Mouse (Mus musculus) stomach, embryonic 16.5 days (tissue): ENCODE results near the gene Bpifb3. TPM values are rescaled to one million over a fixed set of nuclear protein-coding genes. Genes with fewer than 3 reads are reported as not detected.

Experiments
- ATAC-seq: fragments of 200-750 bp; cut with Nextera tagmentation; 2 replicates; pipeline ENCODE4 v1.8.0; 2017; ENCODE audit warnings: moderate number of reproducible peaks, moderate TSS enrichment; ENCODE audit not compliant: insufficient read depth, low FRiP score
- H3K27ac ChIP-seq: fragments of 300-500 bp; sonication (generic); 2 replicates; pipeline ENCODE4 v1.5.1; 2014; ENCODE audit warnings: low read length
- H3K27me3 ChIP-seq: fragments of 300-500 bp; sonication (generic); 2 replicates; pipeline ENCODE4 v1.6.1; 2014; ENCODE audit warnings: low read length, control low read depth, mixed read lengths; ENCODE audit not compliant: control insufficient read depth, insufficient read depth
- H3K36me3 ChIP-seq: fragments of 300-500 bp; sonication (generic); 2 replicates; pipeline ENCODE4 v1.6.1; 2014; ENCODE audit warnings: low read length; ENCODE audit not compliant: control insufficient read depth, insufficient read depth
- H3K4me1 ChIP-seq: fragments of 300-500 bp; sonication (generic); 2 replicates; pipeline ENCODE4 v1.6.1; 2014; ENCODE audit warnings: low read length, control low read depth, mixed read lengths; ENCODE audit not compliant: control insufficient read depth, insufficient read depth
- H3K4me2 ChIP-seq: fragments of 300-500 bp; sonication (generic); 2 replicates; pipeline ENCODE4 v1.6.1; 2014; ENCODE audit warnings: low read depth, low read length, mixed read lengths
- H3K4me3 ChIP-seq: fragments of 300-500 bp; sonication (generic); replicated peaks from 2 replicates; pipeline ENCODE4 v1.5.1; 2014; ENCODE audit warnings: mild to moderate bottlenecking, low read length
- H3K9ac ChIP-seq: fragments of 300-500 bp; sonication (generic); 2 replicates; pipeline ENCODE4 v1.6.1; 2014; ENCODE audit warnings: low read length
- H3K9me3 ChIP-seq: fragments of 300-500 bp; sonication (generic); replicated peaks from 2 replicates; pipeline ENCODE4 v1.6.1; 2016; ENCODE audit warnings: low read length, control low read depth; ENCODE audit not compliant: control insufficient read depth
- WGBS: fragments of 180-500 bp; shearing (Covaris S2); extraction: QIAGEN DNeasy Blood & Tissue Kit; methylation state at CpG from one replicate; pipeline ENCODE4 v1.1.7; 2014; 5-methylcytosine and 5-hydroxymethylcytosine counted together
- polyA plus RNA-seq: library from polyadenylated mRNA; unstranded; fragments of >200 nt; fragmentation: Nextera tagmentation; extraction: Ambion mirVana; gene quantifications from 2 replicates; pipeline ENCODE4 v1.2.1, GENCODE M21; 2015

Gene Bpifb3
- polyA plus RNA-seq, 1 experiment from 2014 or later = not detected

DNA sequence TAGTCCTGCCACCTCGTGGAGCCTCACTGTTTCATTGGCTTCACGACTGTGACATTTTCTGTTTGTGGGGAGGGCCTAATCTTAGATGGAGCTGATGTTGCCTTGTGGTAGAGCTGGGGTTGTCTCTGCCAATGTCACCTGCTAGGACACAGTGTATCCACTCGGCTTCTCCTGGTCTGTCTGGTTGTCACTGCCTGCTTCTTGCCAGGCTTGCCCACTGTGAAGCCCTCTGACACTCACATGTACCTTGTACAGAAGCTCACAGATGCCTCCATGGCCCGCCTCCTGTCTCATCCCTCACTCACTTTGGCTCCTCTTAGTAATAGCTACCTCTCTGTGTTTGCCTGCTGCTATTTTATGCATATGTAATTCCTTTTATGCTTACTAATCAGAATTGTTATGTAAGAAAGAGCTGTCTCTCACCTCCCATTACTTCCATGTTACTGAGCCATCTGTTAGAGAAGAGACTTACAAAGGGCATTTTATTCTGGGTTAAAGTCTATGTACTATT lies 44.8 kb downstream of the Bpifb3 start:
- Histone ChIP-seq H3K27me3 (no peaks in the 10 kb centered on the region), H3K36me3 (no peaks in the 10 kb centered on the region), H3K9me3 (no peaks in the 10 kb centered on the region), H3K4me1 (no peaks in the 10 kb centered on the region), H3K27ac (no peak overlapping the region), H3K9ac (no peak overlapping the region), H3K4me2 (no peak overlapping the region), H3K4me3 (no peak overlapping the region)
- no peak for ATAC-seq
- WGBS = 59% methylated on average over 4 of the region's 4 CpGs

DNA sequence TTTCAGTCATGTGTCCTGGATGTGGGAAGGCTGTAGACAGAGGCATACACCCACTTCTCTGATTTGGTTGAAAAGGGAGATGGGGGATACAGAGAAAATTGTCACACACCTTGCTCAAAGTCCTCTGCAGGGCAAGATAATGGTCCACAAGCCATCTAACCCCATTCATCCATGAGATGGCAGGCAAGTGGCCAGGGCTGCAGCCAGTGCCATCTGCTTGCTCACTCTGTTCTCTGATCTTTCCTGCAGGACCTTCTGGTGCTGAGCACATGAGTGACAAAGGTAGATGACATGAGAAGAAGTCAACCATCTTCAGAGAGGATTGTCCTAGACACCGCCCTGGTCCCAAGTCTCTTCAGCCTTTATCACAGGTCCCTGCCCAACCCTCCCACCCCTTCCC lies 45.3 kb downstream of the Bpifb3 start:
- Histone ChIP-seq H3K4me3 (no peak overlapping the region), H3K4me2 (no peak overlapping the region), H3K9ac (no peak overlapping the region), H3K27ac (no peak overlapping the region), H3K36me3 (no peaks in the 10 kb centered on the region), H3K4me1 (no peaks in the 10 kb centered on the region), H3K9me3 (no peaks in the 10 kb centered on the region), H3K27me3 (no peaks in the 10 kb centered on the region)
- no peak for ATAC-seq
- 87% methylated on average over 1 of the region's 1 CpGs for WGBS

- H3K27ac ChIP-seq = no peak overlapping the region
- no peaks in the 10 kb centered on the region for H3K9me3 ChIP-seq
- ATAC-seq = no peak
- WGBS = 72% methylated on average over 5 of the region's 5 CpGs
- H3K4me1 ChIP-seq = no peaks in the 10 kb centered on the region
- H3K4me3 ChIP-seq = no peak overlapping the region
- H3K9ac ChIP-seq = no peak overlapping the region
- no peaks in the 10 kb centered on the region for H3K36me3 ChIP-seq
- no peaks in the 10 kb centered on the region for H3K27me3 ChIP-seq
- no peak overlapping the region for H3K4me2 ChIP-seq
Observed at GRCm38 (mm10) chr2:153970221-153970620, 52.2 kb downstream of the Bpifb3 start.

- ATAC-seq = no peak
- Histone ChIP-seq H3K27me3 (no peaks in the 10 kb centered on the region), H3K4me3 (no peak within 1 kb of the TSS), H3K4me1 (no peaks in the 10 kb centered on the region), H3K27ac (no peak within 1 kb of the TSS), H3K9me3 (no peaks in the 10 kb centered on the region), H3K4me2 (no peak within 1 kb of the TSS), H3K36me3 (no peaks in the 10 kb centered on the region), H3K9ac (no peak within 1 kb of the TSS)
- 64% methylated on average over 5 of the region's 5 CpGs for WGBS
Observed at GRCm38 (mm10) chr2:153974582-153974981, 56.6 kb downstream of the Bpifb3 start, which contains the start of gene Bpifa6. Gene Bpifa6 (plus strand): TSS chr2:153974945.

Other genes with a start within 250 kb of the Bpifb3 start
- gene Dnmt3c, start 221.6 kb upstream of the Bpifb3 start, polyA plus RNA-seq = 0.06 TPM in 1 of 2 replicates, not detected in the other
- 212 and 252 TPM in 2 replicates for gene Mapre1, start 177.0 kb upstream of the Bpifb3 start, polyA plus RNA-seq
- gene Efcab8, start 138.3 kb upstream of the Bpifb3 start, polyA plus RNA-seq = 0.23 and 0.29 TPM in 2 replicates
- gene Sun5, start 47.1 kb upstream of the Bpifb3 start, polyA plus RNA-seq = not detected in 2 replicates
- gene Bpifb2, start 43.2 kb upstream of the Bpifb3 start, polyA plus RNA-seq = not detected in 2 replicates
- gene Bpifb6, start 17.8 kb upstream of the Bpifb3 start, polyA plus RNA-seq = not detected in 2 replicates
- not detected in 2 replicates for gene Bpifb4, start 20.0 kb downstream of the Bpifb3 start, polyA plus RNA-seq
- gene Bpifa6, start 56.7 kb downstream of the Bpifb3 start, polyA plus RNA-seq = not detected in 2 replicates
- gene Bpifa2, start 90.0 kb downstream of the Bpifb3 start, polyA plus RNA-seq = not detected in 2 replicates
- not detected in 2 replicates for gene Bpifa3, start 212.1 kb downstream of the Bpifb3 start, polyA plus RNA-seq
- gene Bpifa1, start 224.7 kb downstream of the Bpifb3 start, polyA plus RNA-seq = 0.27 TPM in 1 of 2 replicates, not detected in the other
- gene Bpifa5, start 244.4 kb downstream of the Bpifb3 start, polyA plus RNA-seq = not detected in 2 replicates